Mouse (Mus musculus): ENCODE data around the gene Npcd.

DNA sequence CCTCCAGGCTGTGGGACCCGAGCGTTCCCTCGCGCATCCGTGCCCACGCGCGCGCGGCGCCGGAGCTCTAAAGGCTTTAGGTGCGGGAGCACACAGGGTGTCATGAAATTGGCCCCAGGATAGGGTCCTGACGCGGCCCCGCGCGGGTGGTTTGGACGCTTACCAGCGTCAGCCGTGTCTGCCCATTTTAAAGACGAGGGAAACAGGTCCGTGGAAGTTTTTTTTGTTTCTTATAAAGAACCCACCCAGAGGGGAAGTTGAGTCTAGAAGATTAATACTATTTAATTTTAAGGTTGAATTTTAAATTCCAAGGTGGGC lies 91.4 kb downstream of the Npcd start:
- TF ChIP-seq CTCF (IDR thresholded peaks at IDR 0.05; ENCODE audit: extremely low read depth, insufficient read depth, low read length) (no peak), POLR2A (IDR thresholded peaks at IDR 0.05; ENCODE audit: extremely low read depth, insufficient read depth, low read length) (no peak)

Measured in cortical plate, adult 2 months (tissue).